Mouse (Mus musculus): ENCODE measurements at regions not wholly inside any gene's neighbourhood (a gene's known extent, or its start where the extent isn't known, plus 50 kb on each side); places are given as distances from the start of the nearest gene placed in this dataset.

DNA sequence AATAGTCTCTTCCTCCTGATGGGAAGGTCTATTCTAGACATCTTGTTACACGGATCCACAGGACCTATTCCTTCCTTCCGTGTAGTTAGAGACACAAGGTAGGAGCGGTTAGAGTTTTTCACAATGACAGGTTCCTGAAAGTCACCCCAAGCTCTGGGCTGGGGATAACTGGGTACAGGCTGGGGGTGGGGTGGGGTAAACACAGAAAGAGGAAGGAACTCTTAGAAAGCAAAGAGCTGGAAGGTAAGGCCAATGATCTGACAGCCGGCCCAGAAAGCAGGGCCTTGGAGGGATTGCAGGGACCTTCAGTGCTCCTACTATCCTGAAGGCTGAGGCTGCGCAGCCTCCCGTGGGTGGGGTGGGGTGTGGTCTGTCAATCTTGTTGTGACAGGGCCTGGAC, 295.4 kb downstream of the 4933412E24Rik start:
- TF ChIP-seq POLR2A (IDR thresholded peaks at IDR 0.05; ENCODE audit: insufficient read depth, low read depth, low read length) = no peak
- TF ChIP-seq EP300 (IDR thresholded peaks at IDR 0.05; ENCODE audit: insufficient read depth, low read depth, low read length) = no peak
